Mouse (Mus musculus) urinary bladder, adult 18-20 months (tissue): ENCODE data around the gene Dennd1b.

Experiments used
- DNase-seq, 2 experiments: peaks; one replicate each; pipeline ENCODE4 v3.0.0; 2022; ENCODE audit warnings: low spot score in 2 of 2, mixed read lengths in 2 of 2

Gene Dennd1b

DNA sequence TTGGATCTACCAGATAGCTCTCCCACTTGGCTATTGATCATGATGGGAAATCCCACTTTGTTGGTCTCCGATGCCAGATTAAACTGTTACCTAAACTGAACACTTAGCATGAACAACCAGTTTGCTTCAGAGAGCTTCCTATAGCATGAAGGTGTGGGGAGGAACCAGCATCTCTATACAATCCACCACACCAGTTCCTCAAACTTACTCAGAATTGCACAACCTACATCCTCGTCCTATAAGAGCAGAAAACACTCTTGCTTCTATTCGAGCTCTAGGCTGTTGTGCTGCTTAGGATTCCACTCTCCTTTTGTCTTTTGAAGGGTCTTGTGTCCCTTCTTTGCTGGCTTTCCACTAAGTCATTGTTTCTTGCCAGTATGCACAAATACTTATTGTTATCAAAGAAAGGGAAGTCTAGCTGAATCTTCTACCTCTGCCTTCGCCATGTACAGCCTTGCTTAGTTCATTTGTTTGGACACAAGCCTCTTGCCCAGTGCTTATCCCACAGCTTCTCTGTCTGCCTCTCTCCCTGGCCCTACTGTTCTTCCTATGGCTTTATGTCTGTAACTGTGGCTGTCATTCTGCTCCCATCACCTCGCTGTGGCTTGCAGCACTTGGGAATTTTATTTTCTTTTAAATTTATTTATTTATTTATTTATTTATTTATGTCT lies 52.0 kb downstream of the Dennd1b start:
- DNase-seq: no peak

DNA sequence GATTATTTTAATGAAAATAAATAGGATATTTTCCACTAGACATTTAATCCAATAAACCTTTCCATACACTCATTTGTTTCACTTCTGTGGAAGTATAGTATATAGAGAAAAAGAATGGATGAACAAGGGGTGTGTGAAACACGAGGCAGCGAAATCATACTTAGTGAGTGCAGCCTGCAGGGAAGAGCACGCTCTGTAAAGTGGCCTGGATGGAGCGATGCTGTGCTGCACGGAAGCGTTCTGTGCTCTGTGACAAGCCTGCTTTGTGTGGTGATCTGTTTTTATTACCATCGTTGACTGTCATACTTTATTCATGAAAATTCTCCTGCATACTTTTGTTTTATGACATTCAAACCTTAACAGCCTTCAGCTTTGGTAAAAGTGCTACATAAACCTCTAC lies 58.1 kb downstream of the Dennd1b start:
- no peak for DNase-seq

DNA sequence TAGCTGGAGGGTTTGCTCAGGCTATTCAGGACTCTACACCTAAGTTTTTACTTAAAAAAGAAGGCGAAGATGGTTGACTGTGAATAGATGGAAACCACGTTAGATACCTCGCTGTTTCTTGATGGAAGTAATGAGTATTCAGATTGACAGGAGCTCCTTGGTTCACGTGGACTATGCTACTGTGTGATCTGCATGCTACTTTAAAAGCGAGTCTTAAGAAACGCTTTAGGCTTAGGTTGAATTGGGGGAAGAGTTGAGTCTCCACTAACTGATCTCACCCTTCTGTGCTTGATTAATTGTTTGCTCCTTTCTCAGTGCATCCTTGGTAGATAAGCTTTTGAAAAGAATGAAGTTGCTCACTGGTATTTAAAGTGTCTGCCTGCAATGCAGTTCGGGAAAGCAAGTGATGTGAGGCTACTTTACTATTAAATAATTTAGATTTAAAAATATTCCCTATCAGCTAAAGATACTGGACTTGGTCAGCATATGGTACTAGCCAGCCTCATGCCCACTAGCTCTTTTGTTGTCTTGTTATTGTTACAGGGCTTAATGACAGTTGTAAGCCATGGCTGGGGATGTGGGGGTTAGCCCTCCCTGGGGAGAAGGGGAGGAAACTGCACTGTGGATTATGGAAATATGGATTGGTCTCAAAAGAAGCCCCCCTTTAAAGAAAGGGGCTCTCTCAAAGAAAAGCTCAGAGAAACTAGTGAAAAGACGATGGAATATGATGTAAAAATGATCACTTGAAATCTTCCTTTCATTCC lies 62.8 kb downstream of the Dennd1b start:
- no peak for DNase-seq

DNA sequence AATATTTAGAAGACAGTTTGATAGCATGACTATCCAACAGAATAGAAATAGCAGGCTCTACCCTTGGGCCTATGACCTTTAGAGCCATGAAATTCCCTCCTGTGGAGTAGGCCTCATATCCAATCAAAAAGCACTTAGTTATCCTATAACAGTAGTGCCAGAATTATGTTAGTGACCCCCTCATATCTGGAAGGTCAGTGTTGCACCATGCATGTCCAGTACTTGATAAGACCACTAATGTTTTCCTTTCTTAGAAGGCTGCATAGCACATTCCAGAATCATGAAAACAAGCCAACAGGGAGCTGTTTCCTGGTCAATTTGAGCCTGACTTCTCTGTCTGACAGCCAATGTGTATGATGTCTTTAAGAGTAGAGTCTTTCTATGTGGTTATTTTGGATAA lies 66.3 kb downstream of the Dennd1b start:
- no peak for DNase-seq

DNA sequence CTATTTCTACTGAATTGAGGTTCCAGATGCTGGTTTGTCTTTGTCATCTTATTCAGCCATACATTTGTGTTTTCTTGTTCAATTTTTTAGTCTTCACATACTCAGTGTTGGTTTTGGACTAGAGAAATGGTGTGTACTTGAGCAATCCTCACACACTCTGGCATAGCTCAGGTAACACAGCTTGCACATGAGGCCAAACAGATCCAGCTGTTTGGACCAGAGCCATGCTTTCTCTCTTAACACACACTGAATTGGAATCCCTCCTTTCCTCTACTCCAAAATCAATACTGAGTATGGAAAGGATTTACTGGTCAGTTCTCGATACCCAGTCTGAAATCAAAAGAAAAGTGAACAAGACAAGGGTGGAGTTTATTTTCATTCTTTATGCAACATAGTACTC lies 69.2 kb downstream of the Dennd1b start:
- DNase-seq: no peak

DNA sequence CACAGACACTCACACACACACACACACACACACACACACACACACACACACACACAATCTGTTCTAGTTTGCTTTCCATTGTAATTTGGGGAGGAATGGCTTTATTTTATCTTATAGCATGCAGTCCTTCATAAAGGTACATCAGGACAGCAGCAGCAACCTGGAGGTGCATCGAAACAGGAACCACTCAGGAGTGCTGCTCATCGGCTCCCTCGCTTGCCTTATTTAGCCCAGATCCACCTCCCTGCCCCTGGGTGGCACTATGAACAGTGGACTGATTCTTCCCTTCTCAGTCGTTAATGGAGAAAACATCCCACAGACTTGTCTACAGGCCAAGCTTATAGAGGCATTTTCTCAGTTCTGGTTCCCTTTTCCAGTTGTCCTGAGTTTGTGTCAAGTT lies 71.9 kb downstream of the Dennd1b start:
- no peak for DNase-seq

DNA sequence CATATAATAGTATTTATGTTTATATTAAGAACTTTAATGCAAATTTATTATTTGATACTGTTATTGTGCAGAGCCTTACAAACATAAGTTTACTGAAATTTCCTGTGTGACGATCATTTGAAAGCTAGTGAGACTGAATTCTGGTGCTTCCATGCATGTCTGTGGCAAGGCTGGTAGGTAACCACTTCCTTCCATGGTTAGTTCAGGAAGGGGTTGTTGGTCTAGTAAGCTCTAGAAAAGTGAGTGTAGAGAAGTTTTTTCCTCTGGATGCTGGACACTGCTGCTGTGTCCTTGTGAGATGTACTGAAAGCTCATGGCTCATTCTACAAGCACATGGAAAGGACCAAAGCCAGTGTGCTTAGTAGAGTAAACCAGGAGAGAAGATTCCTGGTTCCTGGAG lies 73.1 kb downstream of the Dennd1b start:
- DNase-seq: no peak

DNA sequence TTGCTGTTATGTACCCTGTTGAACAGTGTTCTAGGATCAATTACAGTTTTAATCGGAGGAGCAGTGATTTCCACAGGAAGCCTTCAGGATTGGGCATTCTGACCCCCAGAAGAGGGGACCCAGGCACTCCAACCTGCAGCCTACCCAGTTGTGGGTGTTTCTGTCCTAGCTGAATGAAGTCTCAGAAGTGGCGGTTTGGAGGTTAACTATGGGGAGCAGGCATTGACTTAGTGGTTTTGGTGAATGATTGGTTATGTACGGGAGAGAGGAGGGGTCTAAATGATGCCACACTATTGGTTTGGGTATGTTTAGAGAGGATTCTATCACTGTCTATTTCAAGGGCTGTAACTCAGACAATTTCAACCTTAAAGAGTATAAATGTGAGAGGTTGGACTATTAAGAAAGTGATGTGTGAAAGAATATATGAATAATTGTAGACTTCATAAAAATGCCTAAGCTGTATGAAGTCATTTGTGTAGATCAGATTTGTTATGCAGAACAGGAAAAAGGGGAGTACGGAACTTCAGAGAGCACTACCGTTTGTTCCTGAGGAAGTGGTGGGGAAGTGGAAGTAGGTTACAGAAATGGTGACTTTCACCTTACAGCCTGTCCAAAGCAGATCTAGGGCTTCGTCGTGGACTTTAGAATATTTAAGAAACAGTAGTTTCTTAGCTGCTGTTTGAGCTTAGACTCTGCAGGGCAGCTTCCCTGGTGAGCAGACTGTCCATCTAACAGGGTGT lies 73.7 kb downstream of the Dennd1b start:
- DNase-seq: no peak

DNA sequence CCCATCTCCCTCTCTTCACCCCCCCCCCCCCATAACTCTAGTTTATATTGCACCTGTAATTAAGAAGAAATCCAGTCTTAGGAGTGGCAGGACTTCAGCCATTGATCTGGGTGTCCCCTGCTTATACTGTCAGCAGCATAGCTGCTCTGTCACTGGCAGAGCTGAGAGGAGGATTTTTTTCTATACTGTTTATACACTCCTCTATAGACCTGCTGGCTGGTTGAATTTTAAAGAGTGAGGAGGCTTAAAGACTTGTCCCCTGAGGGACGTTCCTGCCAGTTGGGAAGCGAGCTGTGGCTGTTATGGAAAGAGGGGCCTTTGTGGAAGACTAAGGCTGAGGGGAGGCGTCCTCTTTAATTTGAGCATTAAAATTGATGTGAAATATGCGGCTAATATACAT lies 74.8 kb downstream of the Dennd1b start:
- no peak for DNase-seq

DNA sequence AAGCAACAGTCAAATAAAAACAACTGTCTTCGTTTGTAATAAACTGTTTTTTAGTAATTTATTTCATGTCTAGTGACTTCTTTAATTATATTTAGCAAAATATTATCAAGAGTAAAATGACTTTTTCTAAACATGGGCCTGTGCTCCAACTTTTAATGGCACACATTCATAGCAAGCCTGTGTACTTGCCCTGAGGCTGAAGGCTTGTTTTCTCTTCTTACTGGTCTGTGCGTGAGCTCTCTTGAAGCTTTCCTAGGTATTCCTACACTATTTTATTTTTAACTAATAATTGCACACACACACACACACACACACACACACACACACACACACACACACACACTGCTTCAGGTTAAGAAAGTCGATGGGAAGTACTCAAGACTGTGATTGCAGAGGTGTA lies 75.4 kb downstream of the Dennd1b start:
- DNase-seq: no peak

DNA sequence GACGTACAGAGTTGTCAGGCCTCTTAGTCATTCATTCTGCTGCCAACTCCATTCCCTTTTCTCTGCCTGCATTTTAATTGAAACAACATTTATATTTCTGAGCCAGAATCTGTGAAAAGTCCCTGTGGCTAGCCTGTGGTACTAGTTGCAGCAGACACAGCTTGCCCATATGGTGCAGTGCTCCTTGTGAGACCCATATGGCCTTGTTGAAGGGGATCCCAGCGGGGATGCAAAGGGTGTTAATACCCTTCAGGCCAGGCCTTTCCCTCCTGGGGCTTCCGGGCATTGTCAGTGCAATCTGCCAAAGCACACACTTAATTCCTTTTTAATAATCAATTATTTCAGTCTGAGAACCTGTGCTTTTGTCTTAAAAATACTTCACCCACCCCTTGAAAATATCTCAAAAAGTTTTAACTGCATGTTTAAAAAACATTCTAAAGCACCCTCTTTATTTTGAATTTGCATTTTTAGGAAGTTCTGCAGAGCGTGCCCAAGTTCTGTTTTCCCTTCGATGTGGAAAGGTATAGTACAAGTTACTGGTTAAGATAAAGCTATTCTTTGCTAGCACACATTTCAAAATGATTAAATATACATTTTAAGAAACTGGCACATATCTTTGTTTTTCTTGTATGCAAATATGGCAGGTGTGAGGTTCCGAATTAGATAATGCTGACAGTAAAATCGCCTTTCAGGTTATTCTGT lies 76.4 kb downstream of the Dennd1b start:
- no peak for DNase-seq

DNA sequence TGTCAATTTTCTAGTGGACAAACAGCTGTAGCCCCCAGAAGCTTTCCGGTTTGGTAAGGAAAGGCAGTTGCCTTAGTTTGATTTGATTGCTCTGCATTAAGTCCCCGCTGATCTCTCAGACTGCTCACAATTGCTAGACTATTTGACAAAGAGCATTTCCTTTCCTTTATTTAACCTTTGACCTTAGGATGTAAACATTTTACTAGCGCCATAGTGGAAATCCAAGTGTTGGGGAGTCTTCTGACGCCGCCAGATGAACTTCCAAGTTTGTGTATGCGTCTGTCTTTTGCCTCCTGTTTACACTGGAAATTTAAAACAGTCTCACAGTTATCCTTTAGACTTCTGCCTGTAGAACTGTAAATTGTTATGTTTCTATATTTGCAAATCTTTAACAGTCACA lies 85.8 kb downstream of the Dennd1b start:
- DNase-seq: no peak

DNA sequence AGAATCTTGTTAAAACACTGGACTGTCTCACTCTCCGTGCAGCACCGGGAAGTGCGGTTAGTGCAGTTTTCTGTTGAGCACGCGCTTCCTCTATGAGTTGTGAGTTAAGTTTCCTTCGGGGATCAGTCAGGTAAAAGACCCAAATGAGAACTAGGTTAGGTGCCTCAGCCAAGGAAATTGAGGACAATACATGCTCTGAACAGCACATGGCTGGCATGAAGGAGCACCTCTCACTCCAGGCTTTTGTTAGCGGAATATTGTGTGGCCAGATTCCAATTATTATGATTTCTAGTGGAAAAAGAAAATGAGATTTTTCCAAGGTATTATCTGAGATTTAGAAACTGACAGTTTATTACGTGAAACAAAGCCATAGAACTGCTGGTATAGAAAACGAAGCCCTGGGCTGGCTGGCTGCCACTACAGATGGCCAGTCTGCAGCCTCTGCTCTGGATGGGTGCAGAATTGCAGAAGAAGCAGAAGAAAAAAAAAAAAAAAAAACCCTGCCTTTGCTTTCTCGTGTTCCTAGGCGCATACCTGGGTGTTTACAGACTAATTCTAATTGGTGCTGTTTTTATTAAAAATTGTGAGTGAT lies 86.7 kb downstream of the Dennd1b start:
- no peak for DNase-seq

DNA sequence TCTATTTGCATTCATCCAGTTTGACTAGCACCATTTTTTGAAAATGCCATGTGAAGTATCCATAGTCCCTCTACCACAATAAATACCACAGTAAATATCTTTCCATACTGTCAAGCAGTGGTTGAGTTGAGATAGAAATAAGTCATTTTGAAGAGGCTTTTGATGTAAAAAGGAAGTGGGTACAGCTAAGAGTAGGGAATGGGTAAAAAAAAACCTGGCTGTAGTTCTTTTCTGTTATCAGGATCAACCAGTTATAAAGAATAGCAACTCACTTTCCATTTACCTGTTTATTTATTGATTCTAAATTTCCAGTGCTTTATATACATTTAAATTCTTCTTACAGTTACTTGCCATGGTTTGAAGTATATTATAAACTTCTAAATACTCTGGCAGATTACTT lies 89.8 kb downstream of the Dennd1b start:
- DNase-seq: no peak

DNA sequence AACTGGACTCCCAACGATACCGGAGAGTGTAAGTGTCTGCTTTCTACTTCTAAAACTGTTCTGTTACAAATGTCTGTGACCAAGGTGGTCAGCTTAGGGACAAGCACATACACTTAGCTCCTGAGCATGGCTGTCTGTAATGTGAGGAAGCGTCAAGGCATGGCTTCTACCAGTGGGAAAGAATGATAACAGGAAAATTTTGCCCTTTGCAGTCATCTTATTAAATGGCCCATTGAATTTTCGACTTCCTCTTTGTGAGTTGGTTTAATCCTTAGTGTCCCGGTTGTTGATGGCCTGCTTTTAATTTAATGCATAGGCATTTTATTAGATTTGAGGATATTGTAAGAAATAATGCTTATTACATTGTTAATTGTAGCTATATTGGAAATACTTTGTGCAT lies 97.1 kb downstream of the Dennd1b start:
- DNase-seq: no peak

DNA sequence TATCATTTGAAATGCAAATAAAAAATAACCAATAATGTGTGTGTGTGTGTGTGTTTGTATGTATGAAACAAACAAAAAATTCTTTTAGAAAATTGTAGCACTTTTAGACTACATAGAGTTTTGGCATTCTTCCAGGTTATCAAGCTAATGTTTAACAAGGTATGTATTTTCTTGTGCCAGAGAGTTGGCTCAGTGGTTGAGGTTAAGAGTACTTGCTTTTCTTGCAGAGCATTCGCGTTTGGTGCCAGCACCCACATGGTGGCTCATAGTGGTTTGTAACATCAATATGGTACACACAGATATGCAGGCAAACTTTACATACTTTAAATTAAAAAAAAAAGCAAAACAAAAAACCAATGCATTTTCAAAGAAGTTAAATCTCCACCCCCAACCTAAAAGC lies 101.5 kb downstream of the Dennd1b start:
- no peak for DNase-seq

DNA sequence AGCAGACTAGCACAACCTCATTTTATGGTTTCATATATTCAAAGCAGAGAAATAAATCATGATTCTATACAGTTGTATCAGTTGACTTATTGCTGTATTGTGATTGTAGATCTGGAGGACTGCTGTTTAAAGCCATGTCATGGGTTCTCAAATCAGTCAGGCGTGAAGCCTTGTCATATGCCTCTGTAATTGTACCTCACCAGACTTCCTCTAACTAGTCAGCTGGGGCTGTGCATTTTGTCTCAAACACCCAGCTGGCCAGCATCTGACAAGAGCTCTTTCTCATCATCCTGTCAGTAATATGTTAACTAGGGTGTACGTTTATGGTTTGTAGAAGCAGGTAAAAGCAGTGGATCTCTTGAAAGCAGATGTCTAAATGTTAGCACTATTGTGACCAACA lies 104.0 kb downstream of the Dennd1b start:
- DNase-seq: no peak

DNA sequence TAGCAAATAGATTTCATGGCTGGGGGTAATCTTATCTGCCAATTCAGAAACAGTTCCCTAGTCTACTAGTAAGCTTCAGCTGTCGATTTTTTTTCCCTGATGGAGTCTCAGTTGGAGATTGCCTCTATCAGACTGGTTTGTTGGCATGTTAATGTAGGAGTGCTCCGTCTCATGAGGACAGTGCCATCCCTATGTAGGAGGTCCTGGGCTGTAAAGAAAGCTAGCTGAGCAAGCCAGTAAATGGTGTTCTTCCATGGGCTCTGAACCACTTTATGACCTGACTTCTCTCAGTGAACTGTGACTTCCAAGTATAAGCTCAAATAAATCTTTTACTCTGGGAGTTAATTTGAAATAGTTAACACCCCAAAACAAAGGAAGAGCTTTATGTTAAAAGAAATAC lies 107.8 kb downstream of the Dennd1b start:
- no peak for DNase-seq

DNA sequence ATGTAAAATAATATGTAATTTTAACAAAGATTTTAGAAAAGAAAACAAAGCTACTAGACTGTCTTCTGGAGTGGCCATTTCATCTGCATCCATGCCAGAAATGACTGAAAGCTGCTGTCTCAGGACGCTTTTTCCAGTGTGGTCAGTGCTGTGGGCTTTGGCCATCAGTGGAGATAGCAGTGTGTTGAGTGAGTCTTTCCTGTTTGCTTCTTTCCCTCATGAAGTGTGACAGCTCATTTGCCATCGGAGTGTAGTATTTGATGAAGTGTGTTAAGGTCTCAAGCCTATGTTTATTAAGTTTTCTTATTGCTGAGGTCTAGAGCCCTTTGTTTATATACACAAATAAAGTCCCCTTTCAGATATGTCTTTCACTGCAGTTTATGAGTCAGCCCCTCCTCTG lies 112.4 kb downstream of the Dennd1b start:
- no peak for DNase-seq

DNA sequence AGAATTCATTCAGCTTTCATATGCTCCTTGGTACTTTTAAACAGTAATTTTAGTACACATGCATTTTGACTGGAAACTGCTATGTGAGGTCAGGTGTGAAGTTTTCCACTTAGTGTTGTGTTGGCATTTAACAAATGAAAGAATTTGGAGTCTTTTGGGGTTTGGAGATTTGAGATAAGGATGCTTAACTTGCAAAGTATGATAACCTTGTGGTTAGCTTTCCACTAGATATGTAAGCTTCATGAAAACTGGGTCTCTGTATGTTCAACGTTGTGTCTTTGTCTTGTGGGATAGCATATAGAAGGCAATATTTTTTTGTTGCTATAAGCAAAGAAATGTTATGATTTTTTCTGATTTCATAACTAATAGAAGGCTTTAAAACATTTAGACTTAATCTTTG lies 114.8 kb downstream of the Dennd1b start:
- no peak for DNase-seq

DNA sequence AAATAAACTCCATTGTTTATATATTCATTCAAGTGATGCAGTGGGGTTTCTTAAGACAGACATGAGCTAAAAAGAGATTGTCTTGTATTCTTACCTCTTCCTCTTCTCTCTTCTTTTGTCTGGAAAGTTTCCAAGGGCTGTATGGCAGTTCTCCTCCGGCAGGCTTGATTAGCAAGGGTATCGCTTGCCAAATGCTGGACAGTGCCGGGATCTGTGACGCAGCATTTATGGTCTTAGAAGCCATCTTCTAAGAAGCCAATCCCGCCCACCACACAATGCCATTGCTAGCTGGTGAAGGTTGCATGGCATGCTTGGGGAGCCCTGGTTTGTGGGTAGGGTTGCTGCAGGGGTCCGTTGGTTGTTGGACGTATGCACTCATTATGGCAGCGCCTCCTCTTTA lies 115.8 kb downstream of the Dennd1b start:
- no peak for DNase-seq

DNA sequence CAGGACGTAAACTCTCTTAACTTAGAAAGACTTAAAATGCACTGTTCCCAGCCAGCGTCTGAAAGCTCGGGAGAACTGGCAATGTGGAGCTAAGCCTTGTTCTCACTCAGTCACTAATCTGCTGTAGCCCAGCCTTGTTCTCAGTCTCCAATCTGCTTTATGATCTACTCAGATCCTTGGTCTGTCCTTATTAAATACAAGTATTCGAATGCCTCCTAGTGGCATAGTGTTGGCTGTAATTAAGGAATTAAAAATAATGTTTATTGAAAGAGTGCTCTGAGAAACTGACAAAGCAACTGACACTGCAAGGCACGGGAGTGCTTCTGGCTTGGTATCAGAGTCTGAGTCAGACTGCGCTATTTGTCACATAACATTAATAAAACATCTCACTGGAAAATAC lies 116.3 kb downstream of the Dennd1b start:
- DNase-seq: no peak
